Mouse (Mus musculus) naive thymus-derived CD4-positive, alpha-beta T cell, adult 2 months (primary cell): ENCODE results near the gene Drap1.

Experiments used
- DNase-seq: peaks from one replicate; pipeline ENCODE4 v3.0.0-alpha.2; 2011; ENCODE audit warnings: low read depth

Drap1 gene

DNA sequence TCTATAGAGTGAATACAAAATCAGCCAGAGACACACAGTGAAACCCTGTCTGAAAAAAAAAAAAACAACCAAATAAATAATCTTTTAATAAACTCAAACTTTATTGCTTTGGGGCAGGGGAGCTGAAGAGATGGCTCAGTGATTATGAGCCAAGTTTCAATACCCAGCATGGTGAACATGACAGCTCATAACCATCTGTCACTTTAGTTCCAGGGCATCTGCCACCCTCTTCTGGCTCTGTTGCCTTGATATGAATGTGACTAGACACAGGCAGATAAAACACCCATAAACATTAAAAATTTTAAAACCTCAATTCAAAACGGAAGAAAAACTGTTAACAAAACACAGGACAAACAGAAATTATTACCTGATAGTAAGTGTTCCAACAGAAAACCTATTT is 47.3 kb downstream of the Drap1 start:
- no peak for DNase-seq

DNA sequence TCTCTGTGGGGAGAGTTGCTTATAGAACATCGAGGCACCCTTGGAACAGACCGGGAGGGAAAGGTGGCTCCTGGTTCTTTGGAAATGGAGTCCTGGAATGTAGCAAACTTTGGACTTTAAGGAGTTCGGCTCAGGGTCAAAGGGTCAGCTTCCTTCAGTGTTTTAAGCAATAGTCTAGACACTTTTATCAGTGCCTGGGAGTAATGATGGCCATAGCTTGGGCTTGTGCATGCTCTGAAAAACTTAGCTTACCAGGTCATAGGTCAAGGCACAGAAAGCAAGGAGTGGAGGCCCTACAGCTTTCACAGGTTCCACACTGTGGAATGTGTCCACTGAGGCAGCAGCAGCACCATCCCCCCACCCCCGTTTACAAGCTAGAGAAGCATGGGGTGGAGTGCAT is 50.0 kb downstream of the Drap1 start:
- DNase-seq: no peak

DNA sequence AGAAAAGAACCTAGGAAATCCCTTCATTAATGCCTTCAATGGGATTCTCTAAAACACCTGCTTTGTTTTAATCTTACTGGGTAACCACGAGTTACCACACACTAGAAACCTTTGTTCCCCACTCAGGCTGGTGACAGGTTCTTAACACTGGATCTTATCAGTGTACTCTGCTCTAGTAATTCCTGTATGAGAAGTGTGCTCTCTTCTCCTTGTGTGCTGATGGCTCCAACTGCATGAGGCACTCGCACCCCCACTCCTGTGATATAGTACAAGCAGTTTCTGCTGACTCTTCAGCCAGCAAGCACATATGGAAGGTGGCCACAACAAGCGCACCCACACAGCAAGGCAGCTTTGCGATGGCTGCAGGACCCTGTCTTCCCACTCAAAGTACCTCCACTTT is 50.6 kb downstream of the Drap1 start:
- DNase-seq: no peak
